Mouse (Mus musculus): Measurements from ENCODE around the gene Myocd.

- TF ChIP-seq CTCF (IDR thresholded peaks at IDR 0.05; ENCODE audit: low read depth) = no peak
- no peak for TF ChIP-seq EP300 (IDR thresholded peaks at IDR 0.05; ENCODE audit: low read depth)
Measured at GRCm38 (mm10) chr11:65213806-65214205, 56.0 kb downstream of the Myocd start.
